Mouse (Mus musculus): Measurements from ENCODE around the gene Timm10.

- TF ChIP-seq CTCF (IDR thresholded peaks at IDR 0.05) (no peak), EP300 (IDR thresholded peaks at IDR 0.05) (no peak)
These were observed 11.8 kb downstream of the Timm10 start, which contains the start of gene Slc43a1 for GRCm38 (mm10) chr2:84838593-84838949.

All from lung, postnatal 0 days (tissue).